Mouse (Mus musculus): Measurements from ENCODE around the gene 1810009A15Rik. TPM values are rescaled to one million over a fixed set of nuclear protein-coding genes. Genes with fewer than 3 reads are reported as not detected.

1810009A15Rik gene
- polyA plus RNA-seq, 1 experiment from 2014 or later, result 139 TPM

- H3K9me3 ChIP-seq, result no peaks in the 10 kb centered on the region
- no peaks in the 10 kb centered on the region for H3K4me1 ChIP-seq (replicated peaks)
- H3K27ac ChIP-seq, result no peak overlapping the region
- H3K27me3 ChIP-seq (ENCODE audit: insufficient read depth, poor library complexity, severe bottlenecking), result no peaks in the 10 kb centered on the region
- H3K4me3 ChIP-seq, result no peak overlapping the region
- H3K36me3 ChIP-seq, result peaks cover 84% of the 10 kb centered on the region
- 90% methylated on average over 3 of the region's 3 CpGs for WGBS
- DNase-seq (ENCODE audit: low spot score), result no peak
These were observed 25.6 kb downstream of the 1810009A15Rik start for GRCm38 (mm10) chr19:8914212-8914611.

- peaks cover 55% of the 10 kb centered on the region for H3K36me3 ChIP-seq
- H3K4me3 ChIP-seq, result no peak overlapping the region
- 95% methylated on average over 3 of the region's 3 CpGs for WGBS
- H3K4me1 ChIP-seq (replicated peaks), result peaks cover 22% of the 10 kb centered on the region
- DNase-seq (ENCODE audit: low spot score), result no peak
- H3K27me3 ChIP-seq (ENCODE audit: insufficient read depth, poor library complexity, severe bottlenecking), result no peaks in the 10 kb centered on the region
- no peaks in the 10 kb centered on the region for H3K9me3 ChIP-seq
- H3K27ac ChIP-seq, result no peak overlapping the region
These were observed 30.3 kb downstream of the 1810009A15Rik start for GRCm38 (mm10) chr19:8919000-8919399.

GRCm38 (mm10) chr19:8919684-8920072, 31.0 kb downstream of the 1810009A15Rik start:
- 70% methylated on average over 6 of the region's 6 CpGs for WGBS
- no peak for DNase-seq (ENCODE audit: low spot score)
- H3K4me3 ChIP-seq, result peak overlapping the region; percentile 89
- H3K9me3 ChIP-seq, result no peaks in the 10 kb centered on the region
- peak overlapping the region; percentile 94 for H3K27ac ChIP-seq
- H3K4me1 ChIP-seq (replicated peaks), result peaks cover 22% of the 10 kb centered on the region
- H3K27me3 ChIP-seq (ENCODE audit: insufficient read depth, poor library complexity, severe bottlenecking), result no peaks in the 10 kb centered on the region
- H3K36me3 ChIP-seq, result peaks cover 53% of the 10 kb centered on the region

- Histone ChIP-seq H3K27ac (peak within 1 kb of the TSS; percentile 94), H3K4me1 (replicated peaks) (peaks cover 22% of the 10 kb centered on the region), H3K9me3 (no peaks in the 10 kb centered on the region), H3K4me3 (peak within 1 kb of the TSS; percentile 89), H3K36me3 (peaks cover 49% of the 10 kb centered on the region), H3K27me3 (ENCODE audit: insufficient read depth, poor library complexity, severe bottlenecking) (no peaks in the 10 kb centered on the region)
- peak; percentile 97 for DNase-seq (ENCODE audit: low spot score)
- WGBS, result 2% methylated on average over 50 of the region's 50 CpGs
These were observed 31.6 kb downstream of the 1810009A15Rik start, which contains the start of gene B3gat3 for GRCm38 (mm10) chr19:8920073-8920736. TSS of gene B3gat3 (plus strand) at chr19:8920374.

GRCm38 (mm10) chr19:8920836-8921291, 32.2 kb downstream of the 1810009A15Rik start:
- Histone ChIP-seq H3K9me3 (no peaks in the 10 kb centered on the region), H3K27me3 (ENCODE audit: insufficient read depth, poor library complexity, severe bottlenecking) (no peaks in the 10 kb centered on the region), H3K36me3 (peaks cover 49% of the 10 kb centered on the region), H3K4me1 (replicated peaks) (peaks cover 22% of the 10 kb centered on the region), H3K27ac (peak overlapping the region; percentile 94), H3K4me3 (peak overlapping the region; percentile 89)
- WGBS, result 4% methylated on average over 6 of the region's 6 CpGs
- peak; percentile 20 for DNase-seq (ENCODE audit: low spot score)

GRCm38 (mm10) chr19:8921741-8922140, 33.1 kb downstream of the 1810009A15Rik start:
- no peaks in the 10 kb centered on the region for H3K27me3 ChIP-seq (ENCODE audit: insufficient read depth, poor library complexity, severe bottlenecking)
- peaks cover 22% of the 10 kb centered on the region for H3K4me1 ChIP-seq (replicated peaks)
- no peaks in the 10 kb centered on the region for H3K9me3 ChIP-seq
- H3K4me3 ChIP-seq, result peak overlapping the region; percentile 26; the same call in 1 of the 2 replicates
- 76% methylated on average over 9 of the region's 9 CpGs for WGBS
- H3K36me3 ChIP-seq, result peaks cover 49% of the 10 kb centered on the region
- no peak for DNase-seq (ENCODE audit: low spot score)
- H3K27ac ChIP-seq, result no peak overlapping the region

GRCm38 (mm10) chr19:8926766-8927165, 38.1 kb downstream of the 1810009A15Rik start:
- Histone ChIP-seq H3K9me3 (no peaks in the 10 kb centered on the region), H3K4me1 (replicated peaks) (peaks cover 30% of the 10 kb centered on the region), H3K4me3 (no peak overlapping the region), H3K36me3 (peaks cover 59% of the 10 kb centered on the region), H3K27ac (no peak overlapping the region), H3K27me3 (ENCODE audit: insufficient read depth, poor library complexity, severe bottlenecking) (no peaks in the 10 kb centered on the region)
- WGBS, result 82% methylated on average over 2 of the region's 2 CpGs
- no peak for DNase-seq (ENCODE audit: low spot score)

GRCm38 (mm10) chr19:8927891-8928525, 39.4 kb downstream of the 1810009A15Rik start:
- H3K4me3 ChIP-seq, result no peak overlapping the region
- peaks cover 28% of the 10 kb centered on the region for H3K4me1 ChIP-seq (replicated peaks)
- DNase-seq (ENCODE audit: low spot score), result no peak
- H3K36me3 ChIP-seq, result peaks cover 54% of the 10 kb centered on the region
- H3K9me3 ChIP-seq, result no peaks in the 10 kb centered on the region
- WGBS, result 88% methylated on average over 12 of the region's 12 CpGs
- no peaks in the 10 kb centered on the region for H3K27me3 ChIP-seq (ENCODE audit: insufficient read depth, poor library complexity, severe bottlenecking)
- no peak overlapping the region for H3K27ac ChIP-seq

- Histone ChIP-seq H3K36me3 (peaks cover 54% of the 10 kb centered on the region), H3K27me3 (ENCODE audit: insufficient read depth, poor library complexity, severe bottlenecking) (no peaks in the 10 kb centered on the region), H3K4me3 (peak overlapping the region; percentile 81), H3K4me1 (replicated peaks) (peaks cover 28% of the 10 kb centered on the region), H3K27ac (peak overlapping the region; percentile 92), H3K9me3 (no peaks in the 10 kb centered on the region)
- 14% methylated on average over 16 of the region's 16 CpGs for WGBS
- no peak for DNase-seq (ENCODE audit: low spot score)
These were observed 40.1 kb downstream of the 1810009A15Rik start for GRCm38 (mm10) chr19:8928689-8929223.

- H3K36me3 ChIP-seq, result peaks cover 55% of the 10 kb centered on the region
- H3K9me3 ChIP-seq, result no peaks in the 10 kb centered on the region
- peak within 1 kb of the TSS; percentile 81 for H3K4me3 ChIP-seq
- no peaks in the 10 kb centered on the region for H3K27me3 ChIP-seq (ENCODE audit: insufficient read depth, poor library complexity, severe bottlenecking)
- H3K4me1 ChIP-seq (replicated peaks), result peaks cover 28% of the 10 kb centered on the region
- DNase-seq (ENCODE audit: low spot score), result peak; percentile 82
- under 1% methylated on average over 73 of the region's 74 CpGs for WGBS
- H3K27ac ChIP-seq, result peak within 1 kb of the TSS; percentile 92
These were observed 40.8 kb downstream of the 1810009A15Rik start, which contains the start of the genes Rom1 and Eml3 for GRCm38 (mm10) chr19:8929224-8930088. TSS of gene Rom1 (minus strand) at chr19:8929356. TSS of gene Eml3 (plus strand) at chr19:8929552.

GRCm38 (mm10) chr19:8930117-8930516, 41.5 kb downstream of the 1810009A15Rik start:
- whole genome bisulfite sequencing, result 15% methylated on average over 11 of the region's 11 CpGs
- peak overlapping the region; percentile 92 for H3K27ac ChIP-seq

GRCm38 (mm10) chr19:8930771-8931170, 42.1 kb downstream of the 1810009A15Rik start:
- DNase-seq (ENCODE audit: low spot score), result no peak
- Histone ChIP-seq H3K27me3 (ENCODE audit: insufficient read depth, poor library complexity, severe bottlenecking) (no peaks in the 10 kb centered on the region), H3K4me3 (peak overlapping the region; percentile 81), H3K27ac (no peak overlapping the region), H3K36me3 (peaks cover 60% of the 10 kb centered on the region), H3K4me1 (replicated peaks) (peaks cover 28% of the 10 kb centered on the region), H3K9me3 (no peaks in the 10 kb centered on the region)
- 84% methylated on average over 7 of the region's 7 CpGs for WGBS

More at GRCm38 (mm10) chr19:8930117-8930516, 41.5 kb downstream of the 1810009A15Rik start:
- no peak for DNase-seq (ENCODE audit: low spot score)
- Histone ChIP-seq H3K27me3 (ENCODE audit: insufficient read depth, poor library complexity, severe bottlenecking) (no peaks in the 10 kb centered on the region), H3K9me3 (no peaks in the 10 kb centered on the region), H3K36me3 (peaks cover 60% of the 10 kb centered on the region), H3K4me3 (peak overlapping the region; percentile 81), H3K4me1 (replicated peaks) (peaks cover 28% of the 10 kb centered on the region)
